Mouse (Mus musculus) embryo, embryonic 9.5 days (tissue): ENCODE measurements at regions not wholly inside any gene's neighbourhood (a gene's known extent, or its start where the extent isn't known, plus 50 kb on each side); places are given as distances from the start of the nearest gene placed in this dataset.

ENCODE experiments used
- DNase-seq: peaks from one replicate; pipeline ENCODE4 v3.0.0-alpha.2; 2017; ENCODE audit errors: extremely low spot score

DNA sequence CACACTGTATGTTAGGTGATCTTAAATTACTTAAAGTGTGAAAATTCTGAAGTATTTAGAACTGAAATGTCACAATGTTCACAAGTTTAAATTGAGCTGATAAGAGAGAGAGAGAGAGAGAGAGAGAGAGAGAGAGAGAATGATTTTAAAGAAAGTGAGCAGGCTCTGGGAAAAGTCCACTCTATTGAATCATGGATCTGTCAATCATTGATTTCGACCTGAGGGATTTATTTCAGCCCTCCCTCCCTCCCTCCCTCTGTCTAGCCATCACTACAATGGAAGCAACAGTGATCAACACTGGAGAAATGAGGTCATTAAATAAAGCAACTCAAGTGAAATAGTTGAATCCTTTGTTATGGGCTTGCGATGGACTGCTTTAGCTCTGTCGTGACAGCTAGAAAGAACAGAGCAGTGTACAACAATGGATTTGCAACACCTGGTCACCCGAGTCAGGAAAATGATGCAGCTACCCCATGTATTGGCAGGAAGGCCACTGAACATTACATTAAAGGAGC is 52.8 kb upstream of the Arid1b start:
- no peak for DNase-seq

DNA sequence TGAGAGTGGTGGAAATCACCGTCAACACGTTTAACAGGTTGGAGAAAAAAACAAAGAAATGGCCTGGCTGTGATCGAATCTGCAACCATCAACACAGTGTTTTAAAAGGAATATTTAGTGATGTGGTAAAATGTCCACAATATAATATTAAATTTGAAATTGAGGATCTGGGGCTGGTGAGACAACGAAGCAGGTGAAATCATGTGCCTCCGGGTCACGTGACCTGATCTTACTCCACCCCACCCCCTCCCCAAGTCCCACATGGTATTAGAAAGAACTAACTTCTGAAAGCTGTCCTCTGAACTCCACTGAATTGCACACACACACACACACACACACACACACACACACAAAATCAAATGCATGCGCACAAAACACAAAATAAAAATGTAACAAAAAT is 51.3 kb upstream of the Arid1b start:
- DNase-seq, result no peak
